Mouse (Mus musculus) liver, embryonic 14.5 days (tissue): Measurements from ENCODE around the gene Ncln. TPM values are rescaled to one million over a fixed set of nuclear protein-coding genes. Genes with fewer than 3 reads are reported as not detected.

Experiments
- ATAC-seq: fragments of 200-750 bp; cut with Nextera tagmentation; 2 replicates; pipeline ENCODE4 v1.8.0; 2017; ENCODE audit warnings: moderate number of reproducible peaks, mild to moderate bottlenecking, moderate library complexity; ENCODE audit not compliant: insufficient read depth
- DNase-seq, 3 experiments: peaks; one replicate each; pipeline ENCODE4 v3.0.0-alpha.2; 2012 to 2013; ENCODE audit warnings: low read depth in 3 of 3, low spot score in 3 of 3
- H3K27ac ChIP-seq: fragments of 300-500 bp; sonication (generic); 2 replicates; pipeline ENCODE4 v1.5.1; 2014; ENCODE audit warnings: moderate library complexity, mild to moderate bottlenecking, control low read depth, inconsistent platforms
- H3K27me3 ChIP-seq: fragments of 300-500 bp; sonication (generic); 2 replicates; pipeline ENCODE4 v1.6.1; 2014; ENCODE audit warnings: mild to moderate bottlenecking, low read length, moderate library complexity; ENCODE audit not compliant: control insufficient read depth, insufficient read depth
- H3K36me3 ChIP-seq: fragments of 300-500 bp; sonication (generic); replicated peaks from 2 replicates; pipeline ENCODE4 v1.6.1; 2014; ENCODE audit warnings: low read depth; ENCODE audit not compliant: control insufficient read depth, insufficient read depth
- H3K4me1 ChIP-seq, 2 experiments: fragments of 200-500 bp in 1 of 2; fragments of 300-500 bp in 1 of 2; sonication (generic) in 1 of 2; replicated peaks; 2 replicates each; pipeline ENCODE4 v1.6.1; 2012 to 2014; ENCODE audit warnings: antibody characterized with exemption in 1 of 2, inconsistent platforms in 1 of 2, low read length in 1 of 2; ENCODE audit not compliant: control insufficient read depth in 2 of 2, insufficient read depth in 2 of 2
- H3K4me2 ChIP-seq: fragments of 300-500 bp; sonication (generic); 2 replicates; pipeline ENCODE4 v1.6.1; 2014; ENCODE audit warnings: low read depth, mild to moderate bottlenecking, control low read depth, moderate library complexity
- H3K4me3 ChIP-seq, 2 experiments: fragments of 200-500 bp in 1 of 2; fragments of 300-500 bp in 1 of 2; sonication (generic) in 1 of 2; 2 replicates each; pipeline ENCODE4 v1.5.1; 2012 to 2014; ENCODE audit warnings: low read depth in 2 of 2, low read length in 2 of 2, mild to moderate bottlenecking in 2 of 2, control low read depth in 1 of 2, inconsistent platforms in 1 of 2, moderate library complexity in 1 of 2; ENCODE audit not compliant: insufficient read depth in 1 of 2
- H3K9ac ChIP-seq: fragments of 300-500 bp; sonication (generic); replicated peaks from 2 replicates; pipeline ENCODE4 v1.6.1; 2014; ENCODE audit warnings: mild to moderate bottlenecking, control low read depth, moderate library complexity
- H3K9me3 ChIP-seq: fragments of 300-500 bp; sonication (generic); 2 replicates; pipeline ENCODE4 v1.6.1; 2016; ENCODE audit warnings: low read length, mixed read lengths; ENCODE audit not compliant: control insufficient read depth
- CTCF ChIP-seq: IDR thresholded peaks from 2 replicates; pipeline ENCODE4 v1.5.1; 2016; ENCODE audit warnings: antibody characterized with exemption, low read depth, control low read depth
- EP300 ChIP-seq: IDR thresholded peaks from 2 replicates; pipeline ENCODE4 v1.6.1; 2016; ENCODE audit warnings: antibody characterized with exemption, low read depth
- WGBS: fragments of 180-500 bp; shearing (Covaris S2); extraction: QIAGEN DNeasy Blood & Tissue Kit; methylation state at CpG from one replicate; pipeline ENCODE4 v1.1.7; 2014; ENCODE audit not compliant: insufficient replicate concordance; 5-methylcytosine and 5-hydroxymethylcytosine counted together
- polyA plus RNA-seq, 2 experiments: library from polyadenylated mRNA; depleted of rRNA in 1 of 2; stranded (reverse) in 1 of 2; unstranded in 1 of 2; fragments of >200 nt; fragmentation: Nextera tagmentation in 1 of 2; extraction: Ambion mirVana in 1 of 2; gene quantifications; 2 replicates each; pipeline versions ENCODE4 v1.2.1 to v1.2.3; 2012 to 2014

Ncln gene
- polyA plus RNA-seq, 2 experiments = 23.7 to 55.7 TPM

DNA sequence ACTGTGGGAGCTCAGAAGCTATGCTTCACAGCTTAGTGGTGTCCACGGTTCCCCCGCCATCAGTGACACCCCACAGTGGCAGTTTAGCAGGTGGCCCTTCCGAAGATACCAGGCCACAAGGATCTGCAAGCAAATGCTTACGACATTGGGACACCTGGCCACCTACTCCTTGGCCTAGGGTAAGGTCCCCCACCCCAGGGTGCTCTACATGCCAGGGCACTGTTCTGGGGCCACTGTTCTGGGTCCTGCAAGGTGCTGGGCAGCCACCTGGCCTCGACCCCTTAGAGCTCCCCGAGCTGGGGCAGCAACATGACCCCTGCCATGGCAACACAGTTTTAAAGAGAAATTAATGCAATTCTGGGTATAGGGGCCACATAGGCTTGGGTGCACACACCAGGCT, 1.0 kb downstream of the Ncln start:
- H3K4me1 ChIP-seq = peaks cover 10 to 20% of the 10 kb centered on the region in 2 experiments
- ATAC-seq = no peak

DNA sequence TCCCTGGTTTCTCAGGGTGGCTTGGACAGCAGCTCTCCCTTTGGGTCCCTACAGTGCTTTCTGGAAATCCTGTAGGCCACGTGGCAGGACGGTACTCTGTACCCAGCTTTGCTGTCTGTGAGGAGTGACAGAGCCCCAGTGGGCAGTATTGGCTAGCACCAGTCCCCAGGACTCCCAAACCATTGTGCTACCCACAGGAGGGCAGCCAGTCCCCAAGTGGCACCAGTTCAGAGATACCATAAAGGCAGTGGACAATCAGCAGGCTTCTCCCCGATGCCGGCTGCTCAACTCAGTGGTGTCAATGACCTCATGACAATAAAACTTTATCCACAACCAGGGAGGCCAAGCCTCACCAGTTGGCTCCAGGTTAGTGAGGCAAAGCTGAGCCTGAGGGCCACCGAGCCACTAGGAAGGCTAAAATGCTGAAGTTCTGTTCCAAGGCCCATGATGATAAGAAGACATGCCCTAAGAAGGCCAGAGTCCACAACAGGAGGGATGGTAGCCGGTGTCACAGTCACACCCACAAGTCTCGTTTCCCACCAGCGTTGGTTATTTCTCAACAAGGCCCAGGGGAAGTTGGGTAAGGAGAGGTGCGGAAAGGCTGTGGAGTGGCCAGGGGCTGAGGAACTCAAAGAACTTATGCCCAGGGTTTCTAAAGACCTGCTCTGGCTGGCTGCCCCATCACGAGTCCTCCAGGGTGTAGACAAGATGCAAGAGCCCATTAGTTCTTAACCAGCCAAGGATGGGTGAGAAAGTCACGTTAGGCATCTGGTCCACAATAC, 1.7 kb downstream of the Ncln start:
- DNase-seq = no peak
- Histone ChIP-seq H3K4me1 (peaks cover 10 to 18% of the 10 kb centered on the region in 2 experiments), H3K27ac (no peak overlapping the region), H3K4me3 (peak overlapping the region; percentile 72 to 86), H3K9me3 (no peaks in the 10 kb centered on the region), H3K9ac (peak overlapping the region; percentile 72), H3K36me3 (peaks cover 8% of the 10 kb centered on the region), H3K27me3 (no peaks in the 10 kb centered on the region), H3K4me2 (peak overlapping the region; percentile 94)
- WGBS = 61% methylated on average over 11 of the region's 11 CpGs
- no peak for ATAC-seq
- TF ChIP-seq EP300 (no peak), CTCF (no peak)

More for the DNA sequence above, 1.0 kb downstream of the Ncln start:
- peak overlapping the region; percentile 94 for H3K4me2 ChIP-seq
- no peak overlapping the region; the same call in 1 of the 2 replicates for H3K27ac ChIP-seq
- 50% methylated on average over 6 of the region's 6 CpGs for WGBS
- no peak for TF ChIP-seq CTCF
- TF ChIP-seq EP300 = no peak
- H3K9me3 ChIP-seq = no peaks in the 10 kb centered on the region
- H3K4me3 ChIP-seq = peak overlapping the region; percentile 72 to 86
- H3K9ac ChIP-seq = peak overlapping the region; percentile 72
- H3K27me3 ChIP-seq = no peaks in the 10 kb centered on the region
- no peak for DNase-seq
- peaks cover 4% of the 10 kb centered on the region for H3K36me3 ChIP-seq

DNA sequence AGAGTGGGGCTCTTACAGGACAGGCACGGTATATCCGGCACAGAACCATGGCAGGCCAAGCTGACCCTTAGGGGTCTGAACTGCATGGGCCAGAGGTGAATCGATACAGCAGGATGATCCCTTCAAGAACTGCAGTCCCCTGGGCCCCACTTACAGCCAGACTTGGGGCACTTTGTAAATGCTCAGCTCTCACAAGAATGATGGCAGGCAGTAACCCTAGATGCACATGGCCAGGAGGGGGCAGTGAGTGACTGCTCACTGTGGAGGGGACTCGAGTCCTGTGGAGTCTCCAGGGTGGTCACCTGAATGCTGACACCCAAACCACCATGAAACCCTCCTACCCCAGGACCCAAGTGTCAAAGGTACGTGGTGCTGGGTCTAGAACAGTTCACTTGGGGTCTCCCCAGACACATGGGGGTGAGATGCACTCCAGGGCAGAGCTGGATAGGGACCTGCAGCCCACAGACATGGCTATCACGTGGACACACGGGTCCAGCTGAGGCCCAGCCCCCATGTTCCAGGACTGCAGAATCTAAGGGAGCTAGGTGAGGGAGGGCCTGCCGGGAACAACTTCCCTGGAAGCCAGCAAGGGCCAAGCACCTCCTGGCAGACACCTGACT, 2.5 kb downstream of the Ncln start:
- WGBS = 72% methylated on average over 8 of the region's 8 CpGs
- Histone ChIP-seq H3K27me3 (no peaks in the 10 kb centered on the region), H3K36me3 (peaks cover 8% of the 10 kb centered on the region), H3K9ac (no peak overlapping the region; the same call in 1 of the 2 replicates), H3K9me3 (no peaks in the 10 kb centered on the region), H3K4me3 (no peak overlapping the region), H3K27ac (no peak overlapping the region), H3K4me1 (peaks cover 10 to 16% of the 10 kb centered on the region in 2 experiments), H3K4me2 (no peak overlapping the region; the same call in 1 of the 2 replicates)
- no peak for ATAC-seq
- DNase-seq = no peak
- peak; percentile 62 for TF ChIP-seq CTCF
- TF ChIP-seq EP300 = no peak

DNA sequence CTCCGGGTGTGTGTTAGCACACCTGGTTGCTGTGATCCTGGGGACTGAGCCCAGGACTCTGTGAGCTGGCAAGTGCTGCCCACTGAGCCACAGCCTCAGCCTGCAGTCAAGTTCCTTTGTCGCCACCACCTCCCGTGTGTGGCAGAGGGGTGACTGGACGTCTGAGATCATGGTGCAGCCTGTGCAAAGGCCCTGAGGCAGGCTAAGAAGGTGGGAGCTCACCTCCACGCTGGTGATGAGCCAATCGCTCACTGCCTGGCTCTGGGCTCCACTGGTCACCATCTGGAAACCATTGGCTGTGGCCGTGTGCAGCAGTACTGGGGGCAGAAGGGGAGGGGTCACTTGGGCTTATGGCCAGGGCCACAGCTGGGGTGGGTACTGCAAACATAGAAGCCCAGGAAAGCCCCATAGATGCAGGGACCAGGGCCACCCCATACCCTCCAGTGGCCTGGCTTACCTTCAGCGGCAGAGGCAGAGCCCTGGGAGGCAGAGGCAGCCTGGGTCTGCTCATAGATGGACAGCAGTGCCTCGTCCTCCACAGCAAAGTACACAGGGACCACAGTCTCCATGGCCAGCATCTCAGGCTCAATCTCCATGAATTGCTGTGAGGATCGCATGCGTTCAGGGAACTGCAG, 3.5 kb downstream of the Ncln start:
- H3K27ac ChIP-seq = no peak overlapping the region
- H3K36me3 ChIP-seq = peaks cover 15% of the 10 kb centered on the region
- H3K4me1 ChIP-seq = peaks cover 6 to 14% of the 10 kb centered on the region in 2 experiments
- H3K4me3 ChIP-seq = no peak overlapping the region
- no peaks in the 10 kb centered on the region for H3K27me3 ChIP-seq
- no peak for ATAC-seq
- no peak for TF ChIP-seq EP300
- no peak for TF ChIP-seq CTCF
- no peak overlapping the region for H3K9ac ChIP-seq
- WGBS = 86% methylated on average over 11 of the region's 11 CpGs
- DNase-seq = no peak
- H3K9me3 ChIP-seq = no peaks in the 10 kb centered on the region
- H3K4me2 ChIP-seq = no peak overlapping the region

DNA sequence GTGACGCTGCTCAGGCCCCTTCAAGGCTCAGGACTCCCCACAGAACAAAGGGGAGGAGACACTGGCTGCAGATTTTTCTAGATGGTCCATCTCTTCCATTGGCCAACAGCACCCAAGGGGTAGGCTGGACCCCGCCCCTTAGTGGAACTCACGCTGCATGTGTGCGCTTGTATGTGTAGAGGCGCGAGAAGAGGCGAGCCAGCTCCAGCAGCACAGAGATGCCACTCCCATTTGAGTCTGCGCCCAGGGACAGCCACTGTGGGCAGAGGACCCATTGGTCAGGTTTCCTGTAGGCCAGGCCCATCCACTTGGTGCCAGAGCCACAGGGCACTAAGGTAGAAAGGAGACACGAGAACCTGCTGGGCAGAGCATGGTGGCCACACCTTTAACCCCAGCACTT, 5.2 kb downstream of the Ncln start:
- WGBS = 83% methylated on average over 9 of the region's 9 CpGs
- TF ChIP-seq EP300 (no peak), CTCF (no peak)

More for the DNA sequence above, 5.2 kb downstream of the Ncln start:
- DNase-seq = no peak
- no peak overlapping the region for H3K9ac ChIP-seq
- H3K36me3 ChIP-seq = peaks cover 21% of the 10 kb centered on the region
- H3K27ac ChIP-seq = no peak overlapping the region
- no peaks in the 10 kb centered on the region for H3K9me3 ChIP-seq
- no peak overlapping the region for H3K4me3 ChIP-seq
- H3K27me3 ChIP-seq = no peaks in the 10 kb centered on the region
- peaks cover 4 to 9% of the 10 kb centered on the region in 2 experiments; a peak in 3 of 4 replicates for H3K4me1 ChIP-seq
- ATAC-seq = no peak
- H3K4me2 ChIP-seq = no peak overlapping the region
